Mouse (Mus musculus) forebrain, embryonic 11.5 days (tissue): ENCODE measurements at regions not wholly inside any gene's neighbourhood (a gene's known extent, or its start where the extent isn't known, plus 50 kb on each side); places are given as distances from the start of the nearest gene placed in this dataset.

Experiments used
- ATAC-seq: fragments of 200-750 bp; cut with Nextera tagmentation; replicated peaks from 2 replicates; pipeline ENCODE4 v1.8.0; 2017; ENCODE audit warnings: moderate TSS enrichment; ENCODE audit not compliant: low FRiP score
- DNase-seq: peaks from one replicate; pipeline ENCODE4 v3.0.0-alpha.2; 2017; ENCODE audit warnings: low spot score
- H3K27ac ChIP-seq: fragments of 300-500 bp; sonication (generic); 2 replicates; pipeline ENCODE4 v1.5.1; 2014; ENCODE audit warnings: low read depth, low read length
- H3K27me3 ChIP-seq: fragments of 300-500 bp; sonication (generic); 2 replicates; pipeline ENCODE4 v1.6.1; 2014; ENCODE audit warnings: mild to moderate bottlenecking, low read length, mixed read lengths; ENCODE audit not compliant: control insufficient read depth, insufficient read depth
- H3K36me3 ChIP-seq: fragments of 300-500 bp; sonication (generic); 2 replicates; pipeline ENCODE4 v1.6.1; 2014; ENCODE audit warnings: mild to moderate bottlenecking, low read length, moderate library complexity, mixed read lengths; ENCODE audit not compliant: control insufficient read depth, insufficient read depth
- H3K4me1 ChIP-seq: fragments of 300-500 bp; sonication (generic); replicated peaks from 2 replicates; pipeline ENCODE4 v1.6.1; 2014; ENCODE audit warnings: low read length, mixed read lengths; ENCODE audit not compliant: control insufficient read depth, insufficient read depth
- H3K4me2 ChIP-seq: fragments of 300-500 bp; sonication (generic); 2 replicates; pipeline ENCODE4 v1.6.1; 2014; ENCODE audit warnings: low read depth, mild to moderate bottlenecking, low read length, moderate library complexity, mixed read lengths; ENCODE audit not compliant: severe bottlenecking
- H3K4me3 ChIP-seq: fragments of 300-500 bp; sonication (generic); 2 replicates; pipeline ENCODE4 v1.5.1; 2014; ENCODE audit warnings: low read depth, low read length
- H3K9ac ChIP-seq: fragments of 300-500 bp; sonication (generic); 2 replicates; pipeline ENCODE4 v1.6.1; 2014; ENCODE audit warnings: low read length
- H3K9me3 ChIP-seq: fragments of 300-500 bp; sonication (generic); 2 replicates; pipeline ENCODE4 v1.6.1; 2016; ENCODE audit warnings: low read length, mixed read lengths; ENCODE audit not compliant: control insufficient read depth
- WGBS: fragments of 180-500 bp; shearing (Covaris S2); extraction: QIAGEN DNeasy Blood & Tissue Kit; methylation state at CpG from one replicate; pipeline ENCODE4 v1.1.7; 2014; 5-methylcytosine and 5-hydroxymethylcytosine counted together

- H3K27me3 ChIP-seq: no peaks in the 10 kb centered on the region
- 89% methylated on average over 8 of the region's 8 CpGs for WGBS
- H3K9ac ChIP-seq: no peak overlapping the region
Observed at GRCm38 (mm10) chr2:169443271-169443670, 144.3 kb downstream of the Gm11011 start.

GRCm38 (mm10) chr2:169431516-169431915 is 156.0 kb downstream of the Gm11011 start:
- no peaks in the 10 kb centered on the region for H3K4me1 ChIP-seq
- H3K27me3 ChIP-seq: no peaks in the 10 kb centered on the region
- DNase-seq: no peak
- H3K27ac ChIP-seq: no peak overlapping the region
- no peak for ATAC-seq
- no peaks in the 10 kb centered on the region for H3K36me3 ChIP-seq
- H3K4me2 ChIP-seq: no peak overlapping the region
- no peaks in the 10 kb centered on the region for H3K9me3 ChIP-seq
- H3K4me3 ChIP-seq: no peak overlapping the region
- H3K9ac ChIP-seq: no peak overlapping the region
- WGBS: 97% methylated on average over 8 of the region's 8 CpGs

More at GRCm38 (mm10) chr2:169443271-169443670, 144.3 kb downstream of the Gm11011 start:
- ATAC-seq (no peak), DNase-seq (no peak)
- H3K4me2 ChIP-seq: no peak overlapping the region
- no peaks in the 10 kb centered on the region for H3K9me3 ChIP-seq
- H3K36me3 ChIP-seq: no peaks in the 10 kb centered on the region
- H3K27ac ChIP-seq: no peak overlapping the region
- H3K4me3 ChIP-seq: no peak overlapping the region
- 0 out of 2 replicates have a peak, but pooled peaks cover 2% of the 10 kb centered on the region for H3K4me1 ChIP-seq

- Histone ChIP-seq H3K27me3 (no peaks in the 10 kb centered on the region), H3K9ac (no peak overlapping the region), H3K4me1 (no peaks in the 10 kb centered on the region), H3K36me3 (no peaks in the 10 kb centered on the region), H3K4me2 (no peak overlapping the region), H3K9me3 (no peaks in the 10 kb centered on the region), H3K27ac (no peak overlapping the region), H3K4me3 (no peak overlapping the region)
- WGBS: 92% methylated on average over 7 of the region's 7 CpGs
- ATAC-seq (no peak), DNase-seq (no peak)
Observed at GRCm38 (mm10) chr2:169429411-169429810, 158.1 kb downstream of the Gm11011 start.

GRCm38 (mm10) chr2:169424166-169424920 is 163.2 kb downstream of the Gm11011 start:
- no peak for DNase-seq
- H3K9ac ChIP-seq: no peak overlapping the region
- no peak overlapping the region for H3K27ac ChIP-seq
- no peak for ATAC-seq
- H3K9me3 ChIP-seq: no peaks in the 10 kb centered on the region
- no peak overlapping the region for H3K4me3 ChIP-seq
- WGBS: 87% methylated on average over 12 of the region's 12 CpGs
- no peaks in the 10 kb centered on the region for H3K4me1 ChIP-seq
- H3K27me3 ChIP-seq: no peaks in the 10 kb centered on the region
- no peak overlapping the region for H3K4me2 ChIP-seq
- no peaks in the 10 kb centered on the region for H3K36me3 ChIP-seq

GRCm38 (mm10) chr2:169412361-169412760 is 175.2 kb downstream of the Gm11011 start:
- H3K27ac ChIP-seq: no peak overlapping the region

GRCm38 (mm10) chr2:169410080-169410479 is 177.5 kb downstream of the Gm11011 start:
- Histone ChIP-seq H3K4me2 (no peak overlapping the region), H3K4me1 (no peaks in the 10 kb centered on the region; the same call in none of the 2 replicates), H3K27ac (no peak overlapping the region), H3K27me3 (no peaks in the 10 kb centered on the region), H3K4me3 (no peak overlapping the region), H3K9ac (no peak overlapping the region), H3K36me3 (no peaks in the 10 kb centered on the region), H3K9me3 (no peaks in the 10 kb centered on the region)
- DNase-seq (no peak), ATAC-seq (no peak)
- WGBS: 71% methylated on average over 3 of the region's 3 CpGs

More at GRCm38 (mm10) chr2:169412361-169412760, 175.2 kb downstream of the Gm11011 start:
- DNase-seq (no peak), ATAC-seq (0 out of 2 replicates have a peak, but pooled peaks have one; percentile 33)
- no peak overlapping the region for H3K4me3 ChIP-seq
- H3K9ac ChIP-seq: no peak overlapping the region
- no peak overlapping the region for H3K4me2 ChIP-seq
- no peaks in the 10 kb centered on the region for H3K36me3 ChIP-seq
- H3K27me3 ChIP-seq: no peaks in the 10 kb centered on the region
- no peaks in the 10 kb centered on the region for H3K9me3 ChIP-seq
- 40% methylated on average over 6 of the region's 6 CpGs for WGBS
- H3K4me1 ChIP-seq: no peaks in the 10 kb centered on the region

- 25% methylated on average over 6 of the region's 6 CpGs for WGBS
- no peak overlapping the region for H3K9ac ChIP-seq
- H3K36me3 ChIP-seq: no peaks in the 10 kb centered on the region
- peak overlapping the region; percentile 59; the same call in 1 of the 2 replicates for H3K27ac ChIP-seq
- DNase-seq (peak; percentile 77), ATAC-seq (peak; percentile 92)
- H3K9me3 ChIP-seq: no peaks in the 10 kb centered on the region; the same call in 1 of the 2 replicates
- H3K4me3 ChIP-seq: no peak overlapping the region
- no peaks in the 10 kb centered on the region for H3K27me3 ChIP-seq
- peaks cover 5% of the 10 kb centered on the region for H3K4me1 ChIP-seq
- 0 out of 2 replicates have a peak overlapping the region, but pooled peaks have one; percentile 12 for H3K4me2 ChIP-seq
Observed at GRCm38 (mm10) chr2:169404908-169405690, 182.4 kb downstream of the Gm11011 start.

GRCm38 (mm10) chr2:169397758-169398157 is 189.8 kb downstream of the Gm11011 start:
- ATAC-seq (no peak), DNase-seq (no peak)
- no peaks in the 10 kb centered on the region for H3K27me3 ChIP-seq
- H3K9me3 ChIP-seq: no peaks in the 10 kb centered on the region; the same call in 1 of the 2 replicates
- no peaks in the 10 kb centered on the region for H3K4me1 ChIP-seq
- no peak overlapping the region for H3K9ac ChIP-seq
- no peak overlapping the region for H3K27ac ChIP-seq
- no peaks in the 10 kb centered on the region for H3K36me3 ChIP-seq
- H3K4me2 ChIP-seq: no peak overlapping the region
- H3K4me3 ChIP-seq: no peak overlapping the region
- 85% methylated on average over 6 of the region's 6 CpGs for WGBS
